Mouse (Mus musculus): ENCODE data around the gene Hlcs. TPM values are rescaled to one million over a fixed set of nuclear protein-coding genes. Genes with fewer than 3 reads are reported as not detected.
A peak's percentile ranks its signal among the peaks of the same experiment; 100 is the strongest.

Hlcs gene
- polyA plus RNA-seq, 1 experiment from 2014 or later = 7.6 TPM

DNA sequence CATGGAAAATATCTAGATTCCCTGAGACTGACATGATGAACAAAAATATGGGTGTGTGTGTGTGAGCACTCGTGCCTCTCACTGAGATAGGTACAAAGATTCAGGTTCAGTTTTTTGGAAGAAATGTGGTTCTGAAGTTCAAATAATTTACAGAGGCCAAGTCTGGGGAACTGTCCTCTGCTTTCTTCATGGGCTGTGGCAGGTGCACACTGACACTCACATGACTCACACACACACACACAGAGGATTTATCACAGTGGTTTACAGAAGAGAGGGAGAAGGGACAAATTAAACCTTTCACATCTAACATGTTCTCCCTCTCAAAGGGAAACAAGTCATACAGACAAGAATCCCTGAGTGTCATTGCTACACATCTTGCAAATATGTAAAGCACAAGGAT is 140.0 kb downstream of the Hlcs start:
- Histone ChIP-seq H3K4me2 (ENCODE audit: low read depth, low read length) (no peak overlapping the region), H3K9me3 (ENCODE audit: control insufficient read depth, low read length) (no peaks in the 10 kb centered on the region), H3K9ac (replicated peaks; ENCODE audit: low read depth, low read length) (no peak overlapping the region), H3K4me1 (ENCODE audit: control insufficient read depth, insufficient read depth, low read length) (no peaks in the 10 kb centered on the region), H3K4me3 (ENCODE audit: low read depth, low read length) (no peak overlapping the region), H3K27me3 (ENCODE audit: control insufficient read depth, insufficient read depth, low read length) (no peaks in the 10 kb centered on the region), H3K36me3 (ENCODE audit: control insufficient read depth, insufficient read depth, low read length) (no peaks in the 10 kb centered on the region), H3K27ac (ENCODE audit: low read depth, low read length) (no peak overlapping the region)
- 89% methylated on average over 1 of the region's 1 CpGs for WGBS
- ATAC-seq (ENCODE audit: low read depth) = no peak

GRCm38 (mm10) chr16:94170218-94170617 is 143.2 kb downstream of the Hlcs start:
- Histone ChIP-seq H3K4me1 (ENCODE audit: control insufficient read depth, insufficient read depth, low read length) (no peaks in the 10 kb centered on the region), H3K9me3 (ENCODE audit: control insufficient read depth, low read length) (no peaks in the 10 kb centered on the region), H3K27me3 (ENCODE audit: control insufficient read depth, insufficient read depth, low read length) (no peaks in the 10 kb centered on the region), H3K4me3 (ENCODE audit: low read depth, low read length) (no peak overlapping the region), H3K36me3 (ENCODE audit: control insufficient read depth, insufficient read depth, low read length) (no peaks in the 10 kb centered on the region), H3K9ac (replicated peaks; ENCODE audit: low read depth, low read length) (no peak overlapping the region), H3K27ac (ENCODE audit: low read depth, low read length) (no peak overlapping the region), H3K4me2 (ENCODE audit: low read depth, low read length) (no peak overlapping the region)
- WGBS = 58% methylated on average over 4 of the region's 4 CpGs
- ATAC-seq (ENCODE audit: low read depth) = no peak

GRCm38 (mm10) chr16:94168655-94169545 is 144.5 kb downstream of the Hlcs start:
- Histone ChIP-seq H3K9ac (replicated peaks; ENCODE audit: low read depth, low read length) (no peak overlapping the region), H3K9me3 (ENCODE audit: control insufficient read depth, low read length) (no peaks in the 10 kb centered on the region), H3K4me3 (ENCODE audit: low read depth, low read length) (no peak overlapping the region), H3K36me3 (ENCODE audit: control insufficient read depth, insufficient read depth, low read length) (no peaks in the 10 kb centered on the region), H3K4me1 (ENCODE audit: control insufficient read depth, insufficient read depth, low read length) (0 out of 2 replicates have a peak, but pooled peaks cover 5% of the 10 kb centered on the region), H3K27me3 (ENCODE audit: control insufficient read depth, insufficient read depth, low read length) (no peaks in the 10 kb centered on the region), H3K27ac (ENCODE audit: low read depth, low read length) (no peak overlapping the region), H3K4me2 (ENCODE audit: low read depth, low read length) (no peak overlapping the region)
- ATAC-seq (ENCODE audit: low read depth) = no peak
- WGBS = 94% methylated on average over 16 of the region's 16 CpGs

- H3K9ac ChIP-seq (replicated peaks; ENCODE audit: low read depth, low read length) = no peak overlapping the region
- H3K4me2 ChIP-seq (ENCODE audit: low read depth, low read length) = no peak overlapping the region
- 48% methylated on average over 5 of the region's 5 CpGs for WGBS
- no peaks in the 10 kb centered on the region for H3K27me3 ChIP-seq (ENCODE audit: control insufficient read depth, insufficient read depth, low read length)
- no peaks in the 10 kb centered on the region for H3K36me3 ChIP-seq (ENCODE audit: control insufficient read depth, insufficient read depth, low read length)
- H3K9me3 ChIP-seq (ENCODE audit: control insufficient read depth, low read length) = no peaks in the 10 kb centered on the region
- H3K4me3 ChIP-seq (ENCODE audit: low read depth, low read length) = no peak overlapping the region
- 0 out of 2 replicates have a peak, but pooled peaks cover 5% of the 10 kb centered on the region for H3K4me1 ChIP-seq (ENCODE audit: control insufficient read depth, insufficient read depth, low read length)
- no peak for ATAC-seq (ENCODE audit: low read depth)
- H3K27ac ChIP-seq (ENCODE audit: low read depth, low read length) = no peak overlapping the region
Measured at GRCm38 (mm10) chr16:94164978-94165377, 148.4 kb downstream of the Hlcs start.

DNA sequence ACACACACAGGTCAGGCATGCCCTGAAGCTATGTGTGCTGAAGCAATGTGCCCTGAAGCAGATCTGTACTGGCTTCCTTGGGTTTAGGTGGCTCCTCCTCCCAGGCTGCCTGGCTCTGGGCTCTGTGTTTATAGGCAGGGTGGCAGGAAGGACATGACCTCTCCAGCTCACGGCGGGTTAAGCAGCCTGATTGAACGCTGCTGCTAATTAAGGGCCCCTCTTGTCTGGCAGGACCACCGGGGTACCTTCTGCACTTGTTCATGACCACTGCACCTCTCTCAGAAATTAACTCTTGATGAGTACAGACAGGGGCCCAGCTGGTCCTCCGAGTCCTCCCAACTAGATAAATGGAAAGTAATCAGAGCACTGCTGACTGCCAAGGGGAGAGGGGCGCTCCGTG is 149.1 kb downstream of the Hlcs start:
- H3K27ac ChIP-seq (ENCODE audit: low read depth, low read length) = no peak overlapping the region
- 0 out of 2 replicates have a peak, but pooled peaks cover 5% of the 10 kb centered on the region for H3K4me1 ChIP-seq (ENCODE audit: control insufficient read depth, insufficient read depth, low read length)
- H3K4me2 ChIP-seq (ENCODE audit: low read depth, low read length) = no peak overlapping the region
- no peak for ATAC-seq (ENCODE audit: low read depth)
- H3K4me3 ChIP-seq (ENCODE audit: low read depth, low read length) = no peak overlapping the region
- H3K36me3 ChIP-seq (ENCODE audit: control insufficient read depth, insufficient read depth, low read length) = no peaks in the 10 kb centered on the region
- WGBS = 11% methylated on average over 7 of the region's 7 CpGs
- no peaks in the 10 kb centered on the region for H3K9me3 ChIP-seq (ENCODE audit: control insufficient read depth, low read length)
- no peak overlapping the region for H3K9ac ChIP-seq (replicated peaks; ENCODE audit: low read depth, low read length)
- H3K27me3 ChIP-seq (ENCODE audit: control insufficient read depth, insufficient read depth, low read length) = no peaks in the 10 kb centered on the region

DNA sequence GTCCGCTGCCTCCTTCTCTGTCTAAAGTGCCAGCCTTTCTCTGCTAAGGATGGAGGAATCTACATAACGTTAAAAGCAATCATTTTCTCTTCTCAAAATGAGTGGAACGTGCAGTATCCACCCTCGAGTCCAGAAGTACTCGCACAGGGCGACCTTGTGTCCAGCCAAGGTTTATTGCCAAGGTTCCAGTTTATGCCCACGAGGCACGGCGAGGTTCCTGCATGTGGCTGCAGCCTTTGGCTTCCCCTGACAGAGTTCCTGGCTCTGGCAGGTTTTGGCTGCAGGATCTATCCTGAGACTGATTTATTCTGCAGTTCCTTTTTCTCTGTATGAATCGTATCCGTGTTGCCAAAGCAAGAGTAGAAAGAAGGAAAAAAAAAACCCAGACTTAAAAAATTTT is 150.3 kb downstream of the Hlcs start:
- Histone ChIP-seq H3K4me1 (ENCODE audit: control insufficient read depth, insufficient read depth, low read length) (0 out of 2 replicates have a peak, but pooled peaks cover 5% of the 10 kb centered on the region), H3K36me3 (ENCODE audit: control insufficient read depth, insufficient read depth, low read length) (no peaks in the 10 kb centered on the region), H3K4me2 (ENCODE audit: low read depth, low read length) (no peak overlapping the region), H3K4me3 (ENCODE audit: low read depth, low read length) (no peak overlapping the region), H3K9ac (replicated peaks; ENCODE audit: low read depth, low read length) (no peak overlapping the region), H3K9me3 (ENCODE audit: control insufficient read depth, low read length) (no peaks in the 10 kb centered on the region), H3K27ac (ENCODE audit: low read depth, low read length) (no peak overlapping the region), H3K27me3 (ENCODE audit: control insufficient read depth, insufficient read depth, low read length) (no peaks in the 10 kb centered on the region)
- WGBS = 80% methylated on average over 11 of the region's 11 CpGs
- ATAC-seq (ENCODE audit: low read depth) = no peak

GRCm38 (mm10) chr16:94162000-94162399 is 151.4 kb downstream of the Hlcs start:
- WGBS = 45% methylated on average over 6 of the region's 6 CpGs
- H3K9me3 ChIP-seq (ENCODE audit: control insufficient read depth, low read length) = no peaks in the 10 kb centered on the region
- no peak overlapping the region for H3K27ac ChIP-seq (ENCODE audit: low read depth, low read length)
- no peak overlapping the region for H3K4me2 ChIP-seq (ENCODE audit: low read depth, low read length)
- ATAC-seq (ENCODE audit: low read depth) = no peak
- H3K4me1 ChIP-seq (ENCODE audit: control insufficient read depth, insufficient read depth, low read length) = 0 out of 2 replicates have a peak, but pooled peaks cover 5% of the 10 kb centered on the region
- no peak overlapping the region for H3K4me3 ChIP-seq (ENCODE audit: low read depth, low read length)
- H3K27me3 ChIP-seq (ENCODE audit: control insufficient read depth, insufficient read depth, low read length) = no peaks in the 10 kb centered on the region
- no peaks in the 10 kb centered on the region for H3K36me3 ChIP-seq (ENCODE audit: control insufficient read depth, insufficient read depth, low read length)
- no peak overlapping the region for H3K9ac ChIP-seq (replicated peaks; ENCODE audit: low read depth, low read length)

DNA sequence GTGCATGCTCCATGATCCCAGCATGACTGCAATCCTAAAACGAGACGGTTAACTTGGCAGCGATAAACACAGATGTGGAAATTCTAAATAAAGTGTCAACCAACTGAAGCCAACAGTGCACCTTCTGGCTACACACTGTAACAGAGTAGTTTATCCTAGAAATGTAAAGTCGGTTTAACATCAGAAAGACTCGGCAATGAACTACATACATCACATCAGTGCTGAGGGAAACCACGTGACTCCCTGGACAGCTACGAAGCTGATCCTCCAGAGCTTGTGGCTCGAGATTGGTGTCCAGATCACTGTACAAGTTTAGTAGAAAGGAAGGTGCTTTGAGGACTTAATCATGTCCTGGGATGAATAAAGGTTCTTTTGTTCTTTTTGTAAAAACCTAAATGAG is 155.6 kb downstream of the Hlcs start:
- no peaks in the 10 kb centered on the region for H3K27me3 ChIP-seq (ENCODE audit: control insufficient read depth, insufficient read depth, low read length)
- no peaks in the 10 kb centered on the region for H3K9me3 ChIP-seq (ENCODE audit: control insufficient read depth, low read length)
- no peak overlapping the region for H3K27ac ChIP-seq (ENCODE audit: low read depth, low read length)
- ATAC-seq (ENCODE audit: low read depth) = no peak
- H3K4me2 ChIP-seq (ENCODE audit: low read depth, low read length) = no peak overlapping the region
- no peaks in the 10 kb centered on the region for H3K36me3 ChIP-seq (ENCODE audit: control insufficient read depth, insufficient read depth, low read length)
- 52% methylated on average over 8 of the region's 8 CpGs for WGBS
- H3K4me1 ChIP-seq (ENCODE audit: control insufficient read depth, insufficient read depth, low read length) = peaks cover 15% of the 10 kb centered on the region
- H3K9ac ChIP-seq (replicated peaks; ENCODE audit: low read depth, low read length) = no peak overlapping the region
- no peak overlapping the region for H3K4me3 ChIP-seq (ENCODE audit: low read depth, low read length)

GRCm38 (mm10) chr16:94155041-94155653 is 158.2 kb downstream of the Hlcs start:
- H3K4me2 ChIP-seq (ENCODE audit: low read depth, low read length) = no peak overlapping the region
- H3K4me1 ChIP-seq (ENCODE audit: control insufficient read depth, insufficient read depth, low read length) = peaks cover 15% of the 10 kb centered on the region
- no peaks in the 10 kb centered on the region for H3K9me3 ChIP-seq (ENCODE audit: control insufficient read depth, low read length)
- no peak overlapping the region for H3K4me3 ChIP-seq (ENCODE audit: low read depth, low read length)
- no peak overlapping the region for H3K9ac ChIP-seq (replicated peaks; ENCODE audit: low read depth, low read length)
- WGBS = 21% methylated on average over 14 of the region's 14 CpGs
- no peaks in the 10 kb centered on the region for H3K36me3 ChIP-seq (ENCODE audit: control insufficient read depth, insufficient read depth, low read length)
- no peak overlapping the region for H3K27ac ChIP-seq (ENCODE audit: low read depth, low read length)
- no peaks in the 10 kb centered on the region for H3K27me3 ChIP-seq (ENCODE audit: control insufficient read depth, insufficient read depth, low read length)
- ATAC-seq (ENCODE audit: low read depth) = peak; percentile 68; the same call in 1 of the 2 replicates

Measured in neural tube, embryonic 14.5 days (tissue).